Mouse (Mus musculus): ENCODE results near the gene Gm49359.
A peak's percentile ranks its signal among the peaks of the same experiment; 100 is the strongest.
"Not testable (repeated sequence)": the region's sequence is repeated elsewhere in the genome, so short reads cannot be mapped to it uniquely, and the experiment has no call there.

The Gm49359 gene

GRCm38 (mm10) chr13:62466424-62467334, at the start of gene Gm49359:
Gene Gm49359, minus strand, starts transcription at chr13:62466832.
- DNase-seq (ENCODE audit: low read depth, low spot score) = peak; percentile 88

GRCm38 (mm10) chr13:62510641-62511420, 44.2 kb upstream of the Gm49359 start:
- DNase-seq (ENCODE audit: low read depth, low spot score) = not testable (repeated sequence)

- not testable (repeated sequence) for DNase-seq (ENCODE audit: low read depth, low spot score)
These were observed 6.0 kb upstream of the Gm49359 start for GRCm38 (mm10) chr13:62472661-62473060.

DNA sequence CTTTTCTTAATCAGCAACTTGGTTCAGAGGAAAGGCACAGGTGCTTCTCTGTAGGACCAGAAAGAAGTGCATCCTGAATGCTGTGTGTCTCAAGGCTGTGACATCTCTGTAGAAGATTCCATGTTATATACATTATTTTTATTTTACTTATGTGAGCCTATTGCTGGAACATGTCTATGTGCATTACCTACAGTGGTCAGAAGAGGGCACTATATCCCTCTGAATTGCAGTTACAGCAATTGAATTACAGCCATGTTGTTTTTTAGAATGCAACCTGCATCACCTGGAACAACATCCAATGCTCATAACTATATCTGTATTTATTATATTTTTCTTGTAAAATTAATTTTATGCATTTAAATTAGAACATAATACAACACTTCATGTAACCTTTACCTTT, 3.3 kb upstream of the Gm49359 start:
- DNase-seq (ENCODE audit: low read depth, low spot score) = not testable (repeated sequence)

Measured in brain, embryonic 18.5 days (tissue).